Mouse (Mus musculus) skeletal muscle tissue, adult 2 months (tissue): ENCODE results near the gene Sez6l2.
"Not testable (repeated sequence)": the region's sequence is repeated elsewhere in the genome, so short reads cannot be mapped to it uniquely, and the experiment has no call there.

Experiments
- DNase-seq: peaks from one replicate; pipeline ENCODE4 v3.0.0-alpha.2; 2012; ENCODE audit warnings: low read depth, low spot score

The Sez6l2 gene

DNA sequence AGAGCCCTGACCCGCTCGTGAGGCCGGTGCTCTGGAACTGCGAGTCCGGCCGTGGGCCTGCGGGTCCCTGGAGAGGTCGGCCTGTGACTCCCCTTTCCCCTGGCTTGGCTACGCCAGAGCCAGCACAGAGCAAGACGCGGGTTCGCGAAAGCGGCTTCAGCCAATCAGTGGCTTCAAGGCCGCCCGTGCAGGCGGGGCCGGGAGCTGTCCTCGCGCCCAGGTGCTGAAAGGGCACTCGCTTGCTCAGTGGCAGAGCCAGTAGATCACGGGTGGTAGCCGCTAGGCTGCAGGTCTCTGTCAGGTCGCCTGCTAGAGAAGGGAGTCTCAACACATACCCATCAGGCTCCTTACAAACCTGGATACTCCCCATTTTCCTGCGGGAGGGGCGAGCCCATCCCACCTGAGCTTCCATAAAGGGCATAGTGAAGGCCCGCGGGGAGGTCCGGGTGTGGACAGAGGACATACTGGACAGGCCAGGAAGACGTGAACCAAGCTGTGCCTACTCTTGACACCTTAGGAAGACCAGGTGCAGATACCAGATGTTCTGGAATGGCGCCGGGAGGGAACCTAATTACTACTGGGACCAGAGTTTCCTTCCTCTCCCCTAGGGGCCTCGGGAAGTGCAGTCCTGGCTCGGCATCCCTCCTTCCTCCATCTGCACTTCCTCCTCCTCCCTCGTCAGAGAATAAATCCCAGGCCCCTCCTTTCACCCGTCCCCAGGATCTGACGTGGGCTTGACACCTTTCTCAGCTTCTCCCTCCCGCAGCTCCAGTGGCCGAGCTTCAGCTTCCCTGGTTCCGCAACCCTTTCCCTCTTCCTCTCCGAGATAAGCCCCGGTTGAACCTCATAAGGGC is at the start of gene Sez6l2:
Gene Sez6l2 (plus strand): TSS at position 771 of the 854 bp plus-strand sequence.
- DNase-seq, result peak; percentile 55

DNA sequence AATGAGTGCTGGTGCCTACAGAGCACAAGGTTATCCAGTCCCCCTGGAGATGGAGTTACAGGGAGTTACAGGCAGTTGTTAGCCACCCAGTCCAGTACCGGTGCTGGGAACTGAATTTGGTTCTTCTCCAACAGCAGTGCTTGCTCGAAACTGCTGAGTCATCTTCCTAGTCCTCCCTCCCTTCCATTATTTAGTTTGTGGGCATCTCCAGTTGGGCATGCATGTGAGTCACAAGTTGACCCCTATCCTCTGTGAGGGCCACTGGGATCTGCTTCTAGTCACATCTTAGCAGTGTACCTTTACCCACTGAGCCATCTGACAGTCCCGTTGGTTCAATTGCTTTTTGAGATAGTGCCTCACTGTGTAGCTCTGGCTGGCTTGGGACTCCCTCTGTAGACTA is 44.8 kb upstream of the Sez6l2 start:
- DNase-seq, result no peak

DNA sequence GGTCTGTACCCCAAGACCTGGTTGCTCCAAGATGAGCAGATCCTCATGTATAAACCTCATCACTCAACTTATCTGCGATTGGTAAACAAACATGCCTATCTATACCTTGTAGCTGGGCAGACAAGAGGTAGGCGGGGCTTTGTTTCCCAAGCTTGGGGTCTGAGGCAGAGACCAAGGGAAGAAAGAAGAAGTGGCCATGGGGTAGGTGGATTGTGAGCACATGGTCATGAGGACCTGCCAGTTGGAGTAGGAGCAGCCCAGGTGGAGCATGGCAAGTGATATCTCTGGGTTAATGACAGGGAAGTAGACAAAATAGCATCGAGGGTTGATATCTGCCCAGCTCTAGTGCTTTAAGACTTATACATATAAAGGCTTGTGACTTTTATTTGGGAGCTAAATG is 35.5 kb upstream of the Sez6l2 start:
- no peak for DNase-seq

DNA sequence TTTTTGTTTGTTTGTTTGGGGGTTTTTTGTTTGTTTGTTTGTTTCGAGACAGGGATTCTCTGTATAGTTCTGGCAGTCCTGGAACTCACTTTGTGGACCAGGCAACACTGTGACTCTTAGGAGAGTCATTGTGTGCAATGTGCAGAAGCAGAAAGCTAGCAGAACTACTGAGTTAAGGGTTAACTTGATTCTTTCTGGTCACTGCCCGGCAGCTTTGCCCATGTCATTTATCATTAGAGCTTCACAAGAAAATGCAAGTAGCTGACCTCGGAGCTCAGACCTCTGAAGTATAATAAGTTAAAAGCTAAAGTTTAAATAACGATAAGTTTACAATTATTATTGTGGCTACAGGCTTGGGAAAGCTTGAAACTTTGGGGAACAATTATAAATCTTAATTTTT is 32.0 kb upstream of the Sez6l2 start:
- DNase-seq, result not testable (repeated sequence)

DNA sequence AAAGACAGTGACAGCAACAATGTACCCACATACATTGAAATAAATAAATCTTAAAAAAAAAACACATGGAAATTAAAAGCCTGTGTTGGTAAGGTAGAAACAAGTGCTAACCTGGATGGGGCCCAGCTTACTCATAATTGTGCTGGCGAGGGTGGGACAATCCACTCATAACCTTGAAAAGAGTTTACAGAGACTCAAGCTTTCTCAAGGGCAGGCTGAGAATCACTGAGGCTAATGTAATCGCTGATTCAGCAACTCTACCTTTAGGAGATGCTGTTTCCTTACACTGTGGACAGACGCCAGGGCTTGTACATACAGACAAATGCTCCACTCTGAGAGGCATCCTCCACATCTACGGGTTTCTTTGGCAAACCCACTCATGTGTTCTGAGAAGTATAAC is 30.4 kb upstream of the Sez6l2 start:
- no peak for DNase-seq

DNA sequence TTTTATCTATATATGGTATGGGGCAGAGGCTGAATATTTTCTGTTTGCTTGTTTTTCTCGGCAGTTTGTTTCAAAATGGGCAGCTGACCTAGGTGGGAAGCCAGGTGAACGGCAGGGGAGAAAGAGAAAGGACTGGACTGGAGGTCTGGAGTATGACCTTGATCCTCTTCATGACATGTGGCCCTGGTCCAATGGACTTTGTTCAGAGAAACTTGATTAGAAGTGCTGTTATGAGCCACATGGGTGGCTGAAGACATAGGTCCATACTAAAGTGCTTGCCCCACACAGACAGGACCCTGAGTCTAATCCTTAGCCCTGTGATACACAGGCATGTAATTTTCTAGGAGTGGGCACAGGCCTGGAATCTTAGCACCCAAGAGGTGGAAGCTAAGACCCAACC is 28.8 kb upstream of the Sez6l2 start:
- no peak for DNase-seq

DNA sequence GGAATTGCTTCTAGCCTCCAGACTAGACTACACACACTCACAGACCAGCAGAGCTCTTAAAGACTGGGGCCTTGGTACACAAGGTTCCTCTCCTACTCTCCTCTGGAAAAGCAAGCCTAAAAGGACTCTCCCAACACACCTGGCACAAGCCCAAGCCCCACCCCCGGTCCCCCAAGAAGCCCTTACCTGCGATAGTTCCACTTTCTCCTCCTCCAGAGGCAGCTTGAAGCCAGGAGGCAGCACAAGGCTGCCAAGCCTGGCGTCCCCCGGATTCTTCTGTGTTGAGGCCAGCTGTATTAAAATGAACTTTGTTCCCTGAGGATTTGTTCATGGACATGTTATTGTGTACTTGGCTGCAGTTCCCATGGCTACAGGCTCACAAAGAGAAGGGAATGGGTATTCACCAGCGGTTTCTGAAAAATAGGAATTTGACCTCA is 27.7 kb upstream of the Sez6l2 start, which contains the start of gene Tmem219:
Gene Tmem219 (minus strand): TSS at position 294 of the 437 bp plus-strand sequence.
- DNase-seq, result peak; percentile 84

DNA sequence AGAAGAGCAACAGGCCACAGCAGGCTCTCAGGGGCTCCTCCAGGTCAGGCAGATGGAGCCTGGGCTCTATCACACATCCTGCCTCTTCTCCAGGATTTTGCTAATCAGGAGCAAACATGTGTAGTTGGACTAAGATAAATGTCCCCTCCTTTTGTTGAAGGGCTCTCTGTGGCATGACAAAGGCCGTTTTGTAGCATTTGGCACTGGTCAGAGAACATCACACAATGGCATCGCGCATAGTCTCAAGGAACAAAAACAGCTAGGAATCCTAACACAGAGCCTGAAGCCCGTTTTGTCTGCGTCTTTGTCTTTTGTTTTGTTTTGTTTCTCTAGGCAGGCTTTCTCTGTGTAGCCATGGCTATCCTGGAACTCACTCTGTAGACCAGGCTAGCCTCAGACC is 26.4 kb upstream of the Sez6l2 start:
- no peak for DNase-seq

DNA sequence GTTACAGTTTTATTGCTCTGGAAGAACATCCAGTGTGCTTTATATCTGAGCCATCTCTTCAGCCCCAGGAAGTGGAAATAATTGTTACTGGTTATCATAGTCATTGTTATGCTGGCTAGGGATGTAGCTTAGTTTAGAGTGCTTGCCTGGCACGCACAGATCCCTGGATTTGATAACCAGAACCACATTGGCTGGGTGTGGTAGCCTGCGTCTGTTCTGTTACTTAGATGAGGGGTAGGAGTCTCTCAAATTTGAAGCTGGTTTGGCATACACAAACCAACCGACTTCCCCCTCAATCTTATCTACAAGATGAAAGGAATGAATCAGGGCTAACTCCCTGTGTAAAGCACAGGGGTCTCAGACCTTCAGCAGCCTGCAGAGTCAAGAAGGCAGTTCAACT is 24.1 kb upstream of the Sez6l2 start:
- DNase-seq, result no peak

DNA sequence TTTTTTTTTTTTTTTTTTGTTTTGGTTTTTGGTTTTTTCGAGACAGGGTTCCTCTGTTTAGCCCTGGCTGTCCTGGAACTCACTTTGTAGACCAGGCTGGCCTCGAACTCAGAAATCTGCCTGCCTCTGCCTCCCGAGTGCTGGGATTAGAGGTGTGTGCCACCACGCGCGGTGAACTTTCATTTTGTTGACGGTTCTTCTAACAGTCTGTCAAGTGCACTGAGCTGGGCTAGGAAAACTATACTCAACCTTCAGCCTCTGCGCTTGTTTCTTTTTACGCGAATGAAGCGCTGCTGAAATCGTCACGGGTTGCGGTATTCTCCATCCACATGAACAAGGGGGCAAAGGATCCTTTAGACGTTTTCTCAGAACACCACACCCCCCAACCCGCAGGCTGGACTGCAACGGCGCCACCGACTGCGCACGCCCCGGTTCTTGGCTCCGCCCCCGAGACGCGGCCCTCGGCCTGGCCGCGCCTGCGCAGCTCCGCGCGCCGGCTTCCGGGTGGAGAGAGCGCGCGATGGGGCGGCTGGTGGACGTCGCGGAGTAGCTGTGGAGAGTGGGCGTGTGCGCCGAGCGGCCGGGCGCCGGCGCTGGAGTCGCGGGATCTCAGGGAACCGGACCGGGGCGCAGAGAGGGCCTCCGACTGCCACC is 21.9 kb upstream of the Sez6l2 start, which contains the start of gene Kctd13:
Gene Kctd13 (plus strand): TSS at position 496 of the 654 bp plus-strand sequence.
- DNase-seq, result peak; percentile 83

DNA sequence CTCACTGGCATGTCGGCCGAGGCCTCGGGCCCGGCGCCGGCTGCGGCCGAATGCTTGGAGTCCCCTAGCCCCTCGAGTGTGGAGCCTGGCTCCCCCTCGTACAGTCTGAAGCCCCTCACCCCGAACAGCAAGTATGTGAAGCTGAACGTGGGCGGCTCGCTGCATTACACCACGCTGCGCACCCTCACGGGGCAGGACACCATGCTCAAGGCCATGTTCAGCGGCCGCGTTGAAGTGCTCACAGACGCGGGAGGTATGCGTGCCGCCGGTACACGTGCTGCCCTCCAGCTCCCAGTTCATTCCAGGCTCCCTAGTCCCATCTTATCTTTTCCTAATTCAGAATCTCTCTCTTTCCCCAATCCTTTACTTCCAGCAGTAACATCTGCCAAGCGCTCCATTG is 21.3 kb upstream of the Sez6l2 start:
- DNase-seq, result no peak

DNA sequence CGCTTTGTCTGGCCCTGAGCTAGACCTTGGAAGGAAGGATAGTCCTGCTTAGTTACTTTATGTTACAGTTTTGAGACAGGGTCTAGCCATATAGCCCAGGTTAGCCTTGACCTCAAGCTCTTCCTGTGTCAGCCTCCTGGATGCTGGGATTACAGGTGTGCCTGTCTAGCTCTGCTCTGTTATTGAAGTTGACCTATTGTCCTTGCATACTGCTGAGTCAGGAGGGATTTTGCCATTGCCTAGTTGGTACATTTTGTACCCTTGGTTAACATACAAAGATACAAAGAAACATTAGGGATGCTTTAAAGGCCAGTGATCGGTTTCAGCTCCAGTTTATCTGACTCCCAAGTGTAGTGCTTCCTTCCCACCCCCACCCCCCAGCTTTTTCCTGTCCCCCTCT is 17.7 kb upstream of the Sez6l2 start:
- DNase-seq, result no peak

DNA sequence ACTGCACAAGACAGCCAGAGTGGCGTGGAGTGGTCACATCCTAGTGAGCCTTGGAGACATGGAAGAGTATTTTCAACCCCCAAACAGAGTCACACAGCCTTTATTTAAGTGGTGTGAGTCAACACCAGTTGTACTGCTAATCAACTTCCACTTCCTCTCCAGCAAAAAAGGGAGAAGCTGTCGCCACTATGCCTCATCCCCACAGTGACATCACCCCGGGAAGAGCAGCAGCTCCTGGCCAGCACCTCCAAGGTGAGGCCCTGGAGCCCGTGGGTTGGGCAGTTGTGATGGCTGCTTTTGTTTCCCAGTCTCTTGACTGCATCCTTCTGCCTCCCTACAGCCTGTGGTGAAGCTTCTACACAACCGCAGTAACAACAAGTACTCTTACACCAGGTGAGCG is 9.2 kb upstream of the Sez6l2 start:
- DNase-seq, result no peak

DNA sequence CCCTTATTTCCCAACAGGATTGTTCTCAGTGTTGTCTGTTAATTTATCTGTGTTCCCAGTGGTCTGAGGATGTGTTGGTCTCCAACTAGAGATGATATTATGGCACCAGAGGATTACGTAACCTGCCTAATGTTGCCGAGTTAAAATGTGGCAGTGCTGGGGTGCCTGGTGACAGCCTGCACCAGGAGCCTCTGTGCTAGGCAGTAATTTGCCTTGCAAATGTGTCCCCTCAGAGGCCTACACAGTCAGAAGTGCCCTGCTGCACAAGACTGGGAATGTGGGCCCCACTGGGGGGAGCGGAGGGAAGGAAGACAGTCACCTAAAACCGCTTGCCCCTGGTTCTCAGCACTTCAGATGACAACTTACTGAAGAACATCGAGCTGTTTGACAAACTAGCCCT is 8.6 kb upstream of the Sez6l2 start:
- DNase-seq, result no peak

DNA sequence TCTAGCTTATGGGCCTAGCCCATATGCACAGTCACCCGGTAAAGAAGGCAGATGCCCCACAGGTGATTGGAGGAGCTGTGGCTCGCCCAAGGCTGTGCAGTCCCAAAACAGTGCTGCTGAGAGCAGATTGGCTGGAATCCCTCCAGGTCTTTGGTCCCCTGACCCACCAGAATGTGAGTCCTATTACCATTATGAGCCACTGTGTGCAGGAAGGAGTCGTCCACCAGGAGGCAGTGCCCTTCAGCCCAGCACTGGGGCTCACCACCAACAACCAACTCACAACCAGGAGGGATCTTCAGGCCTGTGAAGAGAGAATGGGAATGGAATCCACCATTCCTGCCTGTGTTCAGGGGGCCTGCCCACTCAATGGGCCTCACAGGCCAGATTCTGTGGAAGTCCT is 3.8 kb upstream of the Sez6l2 start:
- DNase-seq, result no peak

DNA sequence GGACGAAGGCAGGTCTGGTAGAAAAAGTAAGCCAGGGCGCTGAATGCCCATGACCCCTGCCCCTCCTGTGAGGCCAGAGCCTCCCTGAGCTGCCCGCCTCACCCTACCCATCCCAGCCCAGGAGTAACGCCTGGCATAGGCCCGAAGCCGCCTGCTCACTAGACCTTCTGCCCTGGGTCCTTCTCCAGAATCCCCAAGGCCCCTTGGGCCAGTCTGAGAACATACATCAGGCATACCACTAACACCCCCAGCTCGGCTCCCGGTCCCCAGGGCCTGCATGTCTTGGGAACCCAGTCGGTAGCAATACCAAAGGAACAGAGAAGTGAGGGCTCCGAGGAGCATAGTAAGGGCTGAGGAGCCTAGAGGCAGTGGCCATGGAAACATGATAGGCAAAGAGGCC is 1.7 kb upstream of the Sez6l2 start:
- DNase-seq, result no peak

DNA sequence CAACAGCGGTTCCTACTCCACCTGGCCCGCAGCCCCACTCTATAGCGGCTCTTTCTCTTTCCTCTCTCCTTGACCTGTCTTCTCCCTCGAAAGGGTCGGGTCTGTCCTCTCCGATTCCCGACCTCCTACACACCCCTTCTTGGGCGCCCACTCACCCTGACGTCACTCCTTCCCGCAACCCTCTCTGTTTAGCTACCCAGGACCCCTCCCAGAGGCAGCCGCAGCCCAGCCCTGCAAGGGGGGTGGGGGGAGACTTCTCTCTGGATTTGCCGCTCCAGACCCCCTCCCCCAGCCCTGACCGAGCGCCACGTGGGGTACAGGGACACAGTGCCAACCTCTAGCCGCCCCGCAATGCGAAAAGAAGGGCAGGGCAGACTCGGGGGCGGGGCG is 965 bp upstream of the Sez6l2 start, which contains the start of gene Asphd1:
Gene Asphd1 (minus strand): TSS at position 180 of the 390 bp plus-strand sequence.
- DNase-seq, result no peak

DNA sequence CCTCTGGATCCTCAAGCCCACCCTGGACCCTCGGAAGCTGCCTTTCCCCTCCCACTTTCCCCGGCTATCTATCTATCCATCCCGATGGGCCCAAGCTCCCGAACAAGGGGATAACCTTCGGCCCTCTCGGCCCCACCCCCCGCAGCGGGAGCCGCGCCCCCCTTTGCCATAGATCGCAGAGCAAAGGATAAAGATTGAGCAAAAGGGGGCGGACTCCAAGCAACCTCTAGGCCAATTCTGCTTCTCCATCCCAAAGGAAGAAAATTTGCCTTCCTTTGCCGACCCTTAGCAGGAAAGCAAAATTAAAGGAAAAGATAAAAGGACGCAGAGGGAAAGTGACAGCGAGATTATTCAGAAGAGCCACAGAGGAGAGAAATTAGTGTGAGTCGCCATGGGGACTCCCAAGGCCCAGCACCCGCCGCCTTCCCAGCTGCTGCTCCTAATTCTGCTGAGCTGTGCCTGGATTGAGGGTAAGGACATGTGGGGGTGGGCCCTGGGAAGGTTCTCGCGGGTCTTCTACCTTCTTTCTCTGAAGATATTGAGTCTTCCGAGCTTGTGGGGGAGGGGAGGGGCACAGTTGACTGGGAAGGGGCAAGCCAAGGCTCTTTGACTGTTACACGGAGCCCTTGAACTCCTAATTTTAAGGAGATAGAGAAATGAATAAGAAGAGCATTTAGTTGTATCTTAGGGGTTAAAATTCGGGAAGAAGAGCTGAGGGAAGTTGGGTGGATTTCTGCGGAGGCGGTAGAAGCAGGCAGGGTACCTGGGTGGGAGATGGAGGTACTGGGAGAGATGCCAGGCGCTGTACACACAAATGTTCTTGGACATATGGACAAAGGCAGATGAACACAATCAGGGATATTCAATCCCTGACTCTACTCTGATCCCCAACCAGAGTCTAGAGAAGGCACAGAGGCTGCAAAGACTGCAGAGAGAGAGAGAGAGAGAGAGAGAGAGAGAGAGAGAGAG is 568 bp downstream of the Sez6l2 start:
- no peak for DNase-seq

DNA sequence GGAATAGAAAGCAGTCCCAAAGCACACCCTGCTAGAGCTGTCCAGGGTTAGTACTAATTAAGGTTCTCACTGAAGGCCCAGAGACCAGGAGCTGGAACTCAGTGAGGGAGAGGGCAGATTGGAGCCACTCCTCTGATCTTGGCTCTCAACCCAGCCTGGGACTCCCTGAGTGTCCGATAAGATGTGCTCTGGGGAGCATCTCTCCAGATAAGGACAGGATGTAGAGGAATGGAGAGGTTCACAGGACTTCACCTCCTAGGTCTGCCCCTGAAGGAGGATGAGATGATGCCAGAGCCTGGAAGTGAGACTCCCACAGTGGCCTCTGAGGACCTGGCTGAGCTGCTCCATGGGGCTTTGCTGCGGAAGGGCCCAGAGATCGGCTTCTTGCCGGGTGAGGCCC is 1.4 kb downstream of the Sez6l2 start:
- no peak for DNase-seq

DNA sequence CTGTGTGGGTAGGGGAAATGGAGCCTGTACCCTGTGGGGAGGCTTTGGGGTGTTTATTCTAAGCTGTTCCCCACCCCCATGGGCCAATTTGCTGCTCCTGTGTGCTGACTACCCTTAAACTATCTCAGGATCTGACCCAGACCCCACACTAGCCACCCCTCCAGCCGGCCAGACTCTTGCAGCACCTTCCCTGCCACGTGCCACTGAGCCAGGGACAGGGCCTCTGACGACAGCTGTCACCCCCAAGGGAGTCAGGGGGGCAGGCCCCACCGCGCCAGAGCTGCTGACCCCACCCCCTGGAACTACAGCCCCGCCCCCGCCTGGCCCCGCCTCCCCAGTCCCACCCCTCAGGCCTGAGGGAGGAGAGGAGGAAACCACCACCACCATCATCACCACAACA is 2.3 kb downstream of the Sez6l2 start:
- DNase-seq, result no peak

DNA sequence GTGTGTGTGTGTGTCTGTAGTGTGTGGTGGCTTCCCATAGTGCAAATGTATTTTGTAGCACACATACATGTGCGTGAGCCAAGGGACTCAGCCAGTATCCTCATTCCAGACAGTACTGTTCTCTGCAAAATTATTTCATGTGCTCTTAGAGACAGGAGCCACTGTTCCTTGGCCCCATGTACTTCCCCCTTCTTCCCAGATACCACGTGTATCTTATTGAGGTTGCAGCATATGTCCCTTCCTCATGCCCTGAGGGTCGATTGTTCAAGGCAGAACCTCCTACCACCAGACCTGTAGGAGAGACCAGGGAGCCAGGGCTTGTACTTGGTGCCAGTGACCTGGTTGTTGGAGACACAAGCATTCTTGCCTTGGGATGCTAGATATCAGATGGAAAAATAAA is 4.8 kb downstream of the Sez6l2 start:
- no peak for DNase-seq

DNA sequence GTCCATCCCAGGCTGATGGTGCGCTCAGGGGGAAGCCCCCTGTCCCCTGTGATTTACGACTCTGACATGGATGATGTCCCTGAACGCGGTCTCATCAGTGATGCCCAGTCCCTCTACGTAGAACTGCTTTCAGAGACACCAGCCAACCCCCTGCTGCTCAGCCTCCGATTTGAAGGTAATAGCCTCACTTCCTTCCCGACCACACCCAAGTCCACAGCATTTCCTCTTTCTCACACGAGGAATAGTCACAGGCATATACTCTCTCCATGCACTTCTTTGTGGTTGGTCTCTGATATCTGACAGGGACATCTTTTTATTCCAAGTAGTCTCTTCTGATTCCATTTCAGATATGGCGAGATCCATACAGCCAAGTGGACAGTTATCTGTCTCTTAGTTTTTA is 9.4 kb downstream of the Sez6l2 start:
- no peak for DNase-seq
